Mouse (Mus musculus): ENCODE results near the gene 6820408C15Rik.

6820408C15Rik gene

DNA sequence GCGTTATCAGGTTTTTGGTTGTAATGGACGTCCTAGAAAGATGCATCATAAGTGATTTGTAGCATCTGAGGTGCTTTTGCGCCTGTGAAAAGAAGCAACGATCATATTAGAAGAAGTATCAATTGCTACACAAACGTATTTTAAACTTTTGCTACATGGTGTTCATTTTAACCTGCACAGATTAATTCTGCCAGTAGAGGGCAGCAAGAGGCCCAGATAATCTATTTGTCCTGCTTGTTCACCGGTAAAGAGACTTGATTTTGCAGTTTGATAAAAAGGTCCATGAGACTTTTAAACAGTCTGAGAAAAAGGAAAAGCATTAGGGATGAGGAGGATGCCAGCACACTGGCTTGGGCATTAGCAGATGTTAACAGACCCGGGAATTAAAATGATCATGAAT lies 55.6 kb downstream of the 6820408C15Rik start:
- peak; percentile 21 for DNase-seq (ENCODE audit: low read depth, low spot score)

GRCm38 (mm10) chr2:152472434-152472833 lies 57.0 kb downstream of the 6820408C15Rik start:
- no peak for DNase-seq (ENCODE audit: low read depth, low spot score)

- DNase-seq (ENCODE audit: low read depth, low spot score), result no peak
These were observed 61.4 kb downstream of the 6820408C15Rik start, which contains the start of gene Defb20 for GRCm38 (mm10) chr2:152476763-152477162. Defb20 (plus strand) TSS chr2:152477063.

DNA sequence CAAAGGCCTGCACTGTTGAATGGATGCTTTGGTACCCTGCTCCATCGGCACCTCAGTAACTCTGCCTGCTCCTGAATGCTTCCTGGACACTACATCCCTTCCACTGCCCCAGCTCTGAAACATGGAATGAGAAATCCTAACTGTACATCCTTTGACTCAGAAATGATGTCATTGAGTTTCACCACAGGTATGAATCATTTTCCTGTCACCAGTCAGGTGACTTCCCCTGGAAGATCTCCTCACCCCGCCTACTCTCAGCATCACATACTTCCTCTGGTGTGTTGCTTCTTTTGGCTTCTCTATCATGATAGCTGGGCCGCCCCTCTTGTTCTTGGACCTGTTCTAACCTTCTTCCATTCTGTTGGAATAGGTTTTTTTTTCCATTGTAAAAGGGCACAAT lies 65.5 kb downstream of the 6820408C15Rik start:
- DNase-seq (ENCODE audit: low read depth, low spot score), result no peak

DNA sequence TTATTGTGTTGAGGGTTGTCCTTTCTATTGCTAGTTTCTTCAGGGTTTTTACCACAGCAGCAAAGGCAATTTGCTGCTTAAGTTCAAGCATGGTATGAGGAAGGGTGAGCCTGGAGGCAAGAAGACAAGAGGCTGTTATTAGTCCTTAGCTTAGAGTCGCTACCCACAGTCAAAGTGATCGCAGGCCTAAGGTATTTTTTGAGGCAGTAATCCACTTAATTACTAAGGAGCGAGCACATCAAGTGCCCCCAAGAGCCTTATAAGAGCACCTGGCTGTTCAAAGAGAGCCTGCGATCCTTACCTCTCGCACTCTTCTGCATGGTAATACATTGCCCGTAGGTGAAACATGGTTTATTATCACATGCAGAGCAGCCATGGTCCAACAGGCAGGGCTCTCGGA lies 66.3 kb downstream of the 6820408C15Rik start:
- DNase-seq (ENCODE audit: low read depth, low spot score), result no peak

- DNase-seq (ENCODE audit: low read depth, low spot score), result no peak
These were observed 71.6 kb downstream of the 6820408C15Rik start for GRCm38 (mm10) chr2:152487024-152487423.

DNA sequence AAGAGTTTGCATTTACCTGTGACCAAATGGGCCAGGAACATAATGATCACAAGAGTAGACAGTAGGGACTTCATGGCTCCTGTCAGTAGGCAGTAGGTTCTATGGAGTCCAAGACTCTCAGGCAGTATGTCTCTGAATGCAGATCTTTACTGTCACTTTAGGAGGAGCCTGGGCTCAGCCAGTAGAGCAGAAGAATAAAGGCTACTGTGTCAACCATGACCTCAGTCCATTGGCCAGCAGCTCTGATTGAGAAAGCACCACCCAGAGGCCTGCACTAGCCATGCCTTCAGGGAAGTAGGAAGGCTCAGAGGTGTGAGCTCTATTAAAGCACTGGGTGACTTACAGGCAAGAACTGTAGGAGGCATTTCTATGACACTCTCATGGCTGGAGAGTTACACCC lies 74.7 kb downstream of the 6820408C15Rik start, which contains the start of gene Defb22:
Defb22 (minus strand) TSS at position 101 of the 400 bp plus-strand sequence.
- no peak for DNase-seq (ENCODE audit: low read depth, low spot score)

DNA sequence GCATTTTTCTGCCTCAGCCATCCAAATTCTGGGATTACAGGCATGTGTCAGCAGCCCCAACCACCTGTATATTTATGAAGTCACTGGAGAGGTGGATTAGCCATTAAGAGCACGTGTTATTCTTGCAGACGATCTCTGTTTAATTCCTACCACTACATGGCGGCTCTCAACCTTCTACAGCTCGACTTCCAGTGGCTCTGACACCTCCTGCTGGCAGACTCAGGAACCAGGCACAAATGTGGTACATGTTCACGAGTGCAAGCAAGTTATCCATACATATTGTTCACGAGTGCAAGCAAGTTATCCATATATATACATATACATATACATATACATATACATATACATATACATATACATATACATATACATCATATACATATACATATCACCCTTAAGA lies 77.8 kb downstream of the 6820408C15Rik start:
- no peak for DNase-seq (ENCODE audit: low read depth, low spot score)

Measured in retina, postnatal 7 days (tissue).